Mouse (Mus musculus) right cerebral cortex, postnatal 14 days (tissue): ENCODE measurements at regions not wholly inside any gene's neighbourhood (a gene's known extent, or its start where the extent isn't known, plus 50 kb on each side); places are given as distances from the start of the nearest gene placed in this dataset.

Experiments
- DNase-seq: peaks from one replicate; pipeline ENCODE4 v3.0.0; 2022

DNA sequence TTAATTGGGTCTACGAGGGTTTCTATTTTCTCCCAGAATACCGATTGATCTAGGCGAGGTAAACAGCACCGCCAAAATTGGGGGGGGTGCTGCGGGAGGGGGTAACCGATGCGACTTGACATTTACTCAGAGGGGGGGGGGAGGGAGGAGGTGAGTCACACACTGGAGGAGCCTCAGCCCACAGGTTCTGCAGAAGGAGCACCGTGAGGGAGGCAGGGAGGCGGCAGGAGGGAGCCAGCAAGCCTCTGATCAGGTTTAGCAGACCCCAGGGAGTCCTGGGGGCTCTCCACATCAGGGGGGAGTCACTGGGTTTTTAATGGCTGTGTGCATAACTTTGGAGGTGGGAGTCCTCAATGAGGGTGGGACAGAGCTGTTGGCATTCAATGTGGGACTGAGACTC lies 51.3 kb upstream of the Ier5l start:
- DNase-seq = no peak

DNA sequence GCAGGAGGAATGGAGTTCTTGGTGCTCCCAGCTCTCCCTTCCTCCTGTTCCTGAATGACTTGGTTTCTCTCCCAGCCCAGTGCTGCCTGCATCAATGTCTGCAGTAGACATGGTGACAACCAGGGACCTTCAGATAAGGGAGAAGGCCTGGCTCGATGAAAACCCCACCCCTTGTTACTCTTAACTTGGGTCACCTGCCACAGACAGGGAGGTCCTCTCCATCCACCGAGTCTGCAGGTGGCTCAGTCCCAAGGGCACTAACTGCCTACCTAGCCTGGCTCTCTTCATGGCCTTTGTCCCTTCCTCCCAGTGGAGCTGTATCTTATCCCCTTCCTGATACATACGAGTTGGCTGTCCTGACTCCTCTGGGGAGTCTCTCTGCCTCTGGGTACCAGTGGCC lies 51.8 kb upstream of the Ier5l start:
- no peak for DNase-seq

DNA sequence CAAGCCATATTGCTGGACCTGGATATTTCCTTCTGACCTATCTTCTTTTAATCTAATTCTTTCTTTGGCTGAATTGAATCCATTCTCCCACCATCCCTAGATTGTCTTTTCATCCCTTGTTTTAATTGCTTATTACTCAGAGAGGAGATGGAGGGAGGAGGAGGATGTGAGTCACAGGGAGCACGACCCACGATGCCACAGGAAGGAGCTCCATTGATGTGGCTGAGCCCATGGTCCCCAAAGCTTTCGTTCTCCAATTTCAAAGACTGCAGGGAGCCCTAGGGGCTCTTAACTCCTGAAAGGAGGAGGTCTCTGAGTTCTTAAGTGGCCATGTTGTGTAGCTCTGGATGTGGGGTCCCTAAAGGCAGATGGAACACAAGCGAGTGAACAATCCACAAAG lies 53.5 kb upstream of the Ier5l start:
- no peak for DNase-seq

DNA sequence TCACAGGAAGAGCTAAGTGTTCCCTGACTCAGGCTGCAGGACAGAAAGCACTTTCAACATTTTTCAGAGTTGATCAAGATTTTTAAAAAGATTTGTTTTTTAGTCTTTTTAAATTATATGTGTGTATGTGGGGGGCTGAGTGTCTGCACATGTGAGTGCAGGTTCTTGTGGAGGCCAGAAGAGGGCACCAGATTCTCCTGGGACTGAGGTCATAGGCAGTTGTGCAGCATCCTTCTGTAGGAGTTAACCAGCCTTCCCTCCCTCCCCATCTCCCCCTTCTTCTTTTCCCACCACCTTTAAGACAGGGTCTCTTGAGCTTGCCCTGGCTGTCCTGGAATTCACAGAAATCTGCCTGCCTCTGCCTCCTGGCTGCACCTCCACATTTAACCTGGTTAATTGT lies 58.9 kb upstream of the Ier5l start:
- no peak for DNase-seq

DNA sequence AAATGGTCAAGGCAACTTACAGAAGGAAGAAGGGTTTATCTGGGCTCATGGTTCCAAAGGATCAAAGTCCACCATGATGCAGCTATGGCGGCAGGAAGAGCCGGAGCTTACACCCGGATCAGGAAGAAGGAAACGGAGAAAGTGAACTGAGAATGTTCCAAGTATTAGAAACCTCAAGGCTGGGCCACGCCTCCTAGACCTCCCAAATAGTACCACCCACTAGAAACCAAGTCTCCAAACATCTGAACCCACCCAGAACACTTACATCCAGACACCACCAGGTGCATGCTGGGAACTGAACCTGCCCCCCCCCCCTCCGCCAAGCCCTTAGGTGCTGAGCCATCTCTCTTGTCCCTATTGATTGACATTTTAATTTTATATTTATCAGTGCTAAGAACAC lies 59.3 kb upstream of the Ier5l start:
- DNase-seq = no peak

DNA sequence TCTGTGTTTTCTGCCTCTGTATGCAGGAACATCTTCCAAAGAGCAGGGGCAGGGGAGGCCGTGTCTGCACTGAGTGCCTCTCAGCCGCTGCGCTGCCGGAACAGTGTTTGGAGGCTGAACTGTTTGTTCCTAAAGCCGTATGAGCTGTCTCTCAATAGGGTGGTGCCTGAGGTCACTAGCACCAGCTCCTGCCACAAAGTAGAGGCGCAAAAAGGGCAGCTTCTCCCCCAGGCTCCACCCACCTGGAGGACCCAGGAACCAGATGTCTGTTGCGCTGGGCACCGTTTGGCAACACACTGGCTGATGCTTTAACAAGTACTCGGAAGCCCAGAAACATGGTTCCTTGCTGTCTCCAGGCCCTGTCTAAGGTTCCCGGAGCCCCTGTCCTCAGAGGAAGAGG lies 60.4 kb upstream of the Cstad start:
- no peak for DNase-seq

DNA sequence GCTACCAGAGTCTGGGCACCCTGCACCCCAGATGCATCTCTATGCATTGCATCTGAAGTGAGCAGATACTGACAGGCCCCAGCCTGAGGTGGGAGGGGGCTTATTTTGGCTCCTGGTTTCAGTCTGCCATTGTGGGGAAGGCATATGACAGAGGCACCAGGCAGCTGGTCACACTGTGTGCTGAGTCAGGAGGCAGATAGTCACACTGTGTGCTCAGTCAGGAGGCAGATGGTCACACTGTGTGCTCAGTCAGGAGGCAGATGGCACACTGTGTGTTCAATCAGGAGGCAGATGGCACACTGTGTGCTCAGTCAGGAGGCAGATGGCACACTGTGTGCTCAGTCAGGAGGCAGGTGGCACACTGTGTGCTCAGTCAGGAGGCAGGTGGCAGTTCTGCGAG lies 55.5 kb upstream of the Cstad start:
- no peak for DNase-seq

DNA sequence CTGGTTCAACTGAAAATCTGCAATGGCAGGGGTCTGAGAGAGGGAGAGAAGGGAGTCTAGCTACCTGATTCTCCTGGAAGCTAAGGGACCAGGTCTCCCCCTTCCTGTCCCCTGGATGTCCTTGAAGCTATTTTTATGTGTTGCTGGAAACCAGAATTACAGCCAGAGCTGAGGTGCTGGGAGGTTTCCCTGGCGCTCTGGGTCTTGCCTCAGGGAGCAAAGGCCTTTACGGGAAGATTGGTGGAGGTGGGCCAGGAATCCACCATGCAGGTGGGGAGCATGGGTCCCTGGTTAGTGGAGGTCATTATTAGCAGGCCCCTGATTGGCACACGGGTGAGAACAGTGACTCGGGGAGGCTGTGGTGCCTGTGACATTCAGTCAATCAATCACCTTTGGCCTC lies 53.3 kb upstream of the Cstad start:
- DNase-seq = no peak

DNA sequence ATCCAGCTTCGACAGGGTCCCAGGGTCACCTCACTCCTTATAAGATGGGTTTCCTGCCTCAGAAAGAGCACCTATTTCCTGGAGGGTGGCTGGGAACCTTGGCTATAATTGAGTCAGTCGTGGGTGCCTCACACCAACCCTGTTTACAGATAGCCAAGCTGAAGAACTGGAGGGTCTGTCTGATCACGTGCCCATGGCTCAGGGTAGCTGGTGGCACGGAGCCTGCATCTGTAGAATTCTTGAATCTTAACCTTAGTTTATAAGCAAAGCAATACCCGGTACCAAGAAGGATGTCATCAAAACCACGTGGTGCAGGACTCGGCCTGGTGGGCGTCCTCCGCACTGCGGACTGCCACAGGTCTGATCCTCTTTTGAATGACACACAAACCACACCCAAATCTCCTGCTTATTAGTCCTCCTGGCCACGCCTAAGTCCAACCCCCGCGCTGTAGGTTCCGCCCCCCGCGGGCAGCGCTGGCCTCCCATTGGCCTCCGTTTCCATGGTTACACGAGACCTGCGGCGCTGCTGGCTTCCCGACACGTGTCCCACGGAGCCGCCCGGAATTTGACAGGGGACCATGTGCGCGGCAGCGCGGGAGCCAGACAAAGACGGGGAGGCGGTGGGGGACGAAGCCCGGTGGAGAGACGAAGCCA lies 49.9 kb upstream of the Cstad start:
- peak; percentile 91 for DNase-seq
